Mouse (Mus musculus) bone marrow macrophage, adult 2 months (primary cell): ENCODE measurements around the gene Gadd45gip1.

Source experiments
- CTCF ChIP-seq: IDR thresholded peaks from 2 replicates; pipeline ENCODE4 v1.5.1; 2012; ENCODE audit warnings: low read depth, mild to moderate bottlenecking, low read length, moderate library complexity
- POLR2A ChIP-seq: IDR thresholded peaks from 2 replicates; pipeline ENCODE4 v1.6.1; 2012; ENCODE audit warnings: mild to moderate bottlenecking, low read depth, low read length, borderline replicate concordance

GRCm38 (mm10) chr8:84878915-84879314 is 47.6 kb downstream of the Gadd45gip1 start:
- no peak for TF ChIP-seq CTCF
- no peak for TF ChIP-seq POLR2A
